Mouse (Mus musculus) limb, embryonic 14.5 days (tissue): ENCODE results near the gene Tusc2. TPM values are rescaled to one million over a fixed set of nuclear protein-coding genes. Genes with fewer than 3 reads are reported as not detected.

ENCODE experiments used
- ATAC-seq: fragments of 200-750 bp; cut with Nextera tagmentation; 2 replicates; pipeline ENCODE4 v1.8.0; 2017; ENCODE audit warnings: low read depth, moderate number of reproducible peaks, moderate TSS enrichment; ENCODE audit not compliant: low FRiP score
- DNase-seq: peaks from one replicate; pipeline ENCODE4 v3.0.0-alpha.2; 2015; ENCODE audit warnings: low spot score
- H3K27ac ChIP-seq: fragments of 300-500 bp; sonication (generic); replicated peaks from 2 replicates; pipeline ENCODE4 v1.5.1; 2014; ENCODE audit warnings: low read depth, mild to moderate bottlenecking, low read length, moderate library complexity, mixed read lengths
- H3K27me3 ChIP-seq: fragments of 300-500 bp; sonication (generic); 2 replicates; pipeline ENCODE4 v1.6.1; 2014; ENCODE audit warnings: low read length, mixed read lengths; ENCODE audit not compliant: control insufficient read depth, insufficient read depth
- H3K36me3 ChIP-seq: fragments of 300-500 bp; sonication (generic); 2 replicates; pipeline ENCODE4 v1.6.1; 2014; ENCODE audit warnings: mild to moderate bottlenecking, low read length, moderate library complexity, mixed read lengths; ENCODE audit not compliant: control insufficient read depth, insufficient read depth
- H3K4me1 ChIP-seq: fragments of 300-500 bp; sonication (generic); 2 replicates; pipeline ENCODE4 v1.6.1; 2014; ENCODE audit warnings: antibody characterized with exemption, low read length, mixed read lengths; ENCODE audit not compliant: control insufficient read depth, insufficient read depth
- H3K4me2 ChIP-seq: fragments of 300-500 bp; sonication (generic); replicated peaks from 2 replicates; pipeline ENCODE4 v1.6.1; 2014; ENCODE audit warnings: low read depth, mild to moderate bottlenecking, low read length, moderate library complexity; ENCODE audit not compliant: severe bottlenecking
- H3K4me3 ChIP-seq: fragments of 300-500 bp; sonication (generic); replicated peaks from 2 replicates; pipeline ENCODE4 v1.5.1; 2014; ENCODE audit warnings: low read length
- H3K9ac ChIP-seq: fragments of 300-500 bp; sonication (generic); 2 replicates; pipeline ENCODE4 v1.6.1; 2014; ENCODE audit warnings: mild to moderate bottlenecking, low read depth, low read length, moderate library complexity; ENCODE audit not compliant: severe bottlenecking
- H3K9me3 ChIP-seq: fragments of 300-500 bp; sonication (generic); 2 replicates; pipeline ENCODE4 v1.6.1; 2016; ENCODE audit warnings: low read length; ENCODE audit not compliant: control insufficient read depth
- POLR2A ChIP-seq: fragments of 200-500 bp; IDR thresholded peaks from 2 replicates; pipeline ENCODE4 v1.8.0; 2012; ENCODE audit warnings: inconsistent platforms, mild to moderate bottlenecking, moderate library complexity, borderline replicate concordance; ENCODE audit not compliant: insufficient read depth, insufficient read length; ENCODE audit errors: extremely low read depth
- WGBS: fragments of 180-500 bp; shearing (Covaris S2); extraction: QIAGEN DNeasy Blood & Tissue Kit; methylation state at CpG from one replicate; pipeline ENCODE4 v1.1.7; 2014; 5-methylcytosine and 5-hydroxymethylcytosine counted together
- polyA plus RNA-seq, 2 experiments: library from polyadenylated mRNA; depleted of rRNA in 1 of 2; stranded (reverse) in 1 of 2; unstranded in 1 of 2; fragments of >200 nt; fragmentation: Nextera tagmentation in 1 of 2; extraction: Ambion mirVana in 1 of 2; gene quantifications; 2 replicates each; pipeline versions ENCODE4 v1.2.1 to v1.2.3; 2012 to 2014

Tusc2 gene
- polyA plus RNA-seq, 2 experiments = 35.8 to 43.0 TPM

- Histone ChIP-seq H3K9ac (no peak overlapping the region), H3K27ac (no peak overlapping the region)
- WGBS = 93% methylated on average over 4 of the region's 4 CpGs
Measured at GRCm38 (mm10) chr9:107615035-107615434, 52.0 kb downstream of the Tusc2 start.

More at GRCm38 (mm10) chr9:107615035-107615434, 52.0 kb downstream of the Tusc2 start:
- Histone ChIP-seq H3K4me1 (peaks cover 24% of the 10 kb centered on the region), H3K36me3 (peaks cover 66% of the 10 kb centered on the region), H3K4me3 (no peak overlapping the region), H3K4me2 (no peak overlapping the region), H3K9me3 (no peaks in the 10 kb centered on the region), H3K27me3 (no peaks in the 10 kb centered on the region)
- no peak for TF ChIP-seq POLR2A
- DNase-seq (no peak), ATAC-seq (no peak)

Other genes with a start within 250 kb of the Tusc2 start
- gene Hemk1, start 224.9 kb upstream of the Tusc2 start, polyA plus RNA-seq (2012; rRNA removed) = 24.9 and 32.9 TPM in 2 replicates
- gene Hemk1, start 224.9 kb upstream of the Tusc2 start, polyA plus RNA-seq (2014; fragmentation: Nextera tagmentation; extraction: Ambion mirVana) = 12.2 and 12.8 TPM in 2 replicates
- gene 6430571L13Rik, start 222.7 kb upstream of the Tusc2 start, polyA plus RNA-seq (2012; rRNA removed) = 1.0 and 1.1 TPM in 2 replicates
- gene 6430571L13Rik, start 222.7 kb upstream of the Tusc2 start, polyA plus RNA-seq (2014; fragmentation: Nextera tagmentation; extraction: Ambion mirVana) = 0.39 and 0.56 TPM in 2 replicates
- gene Cacna2d2, start 163.6 kb upstream of the Tusc2 start, polyA plus RNA-seq (2012; rRNA removed) = 9.3 and 13.6 TPM in 2 replicates
- 0.29 and 0.57 TPM in 2 replicates for gene Cacna2d2, start 163.6 kb upstream of the Tusc2 start, polyA plus RNA-seq (2014; fragmentation: Nextera tagmentation; extraction: Ambion mirVana)
- 34.9 and 41.3 TPM in 2 replicates for gene Tmem115, start 29.3 kb upstream of the Tusc2 start, polyA plus RNA-seq (2012; rRNA removed)
- 54.1 and 58.8 TPM in 2 replicates for gene Tmem115, start 29.3 kb upstream of the Tusc2 start, polyA plus RNA-seq (2014; fragmentation: Nextera tagmentation; extraction: Ambion mirVana)
- gene Cyb561d2, start 21.1 kb upstream of the Tusc2 start, polyA plus RNA-seq (2012; rRNA removed) = 19.8 and 27.2 TPM in 2 replicates
- 21.4 and 25.9 TPM in 2 replicates for gene Cyb561d2, start 21.1 kb upstream of the Tusc2 start, polyA plus RNA-seq (2014; fragmentation: Nextera tagmentation; extraction: Ambion mirVana)
- gene Nprl2, start 21.0 kb upstream of the Tusc2 start, polyA plus RNA-seq (2012; rRNA removed) = 52.7 and 59.2 TPM in 2 replicates
- 37.6 and 38.6 TPM in 2 replicates for gene Nprl2, start 21.0 kb upstream of the Tusc2 start, polyA plus RNA-seq (2014; fragmentation: Nextera tagmentation; extraction: Ambion mirVana)
- 0.76 and 1.4 TPM in 2 replicates for gene Zmynd10, start 16.0 kb upstream of the Tusc2 start, polyA plus RNA-seq (2012; rRNA removed)
- 1.2 TPM in 1 of 2 replicates, not detected in the other for gene Zmynd10, start 16.0 kb upstream of the Tusc2 start, polyA plus RNA-seq (2014; fragmentation: Nextera tagmentation; extraction: Ambion mirVana)
- 74.7 and 78.4 TPM in 2 replicates for gene Rassf1, start 11.7 kb upstream of the Tusc2 start, polyA plus RNA-seq (2012; rRNA removed)
- gene Rassf1, start 11.7 kb upstream of the Tusc2 start, polyA plus RNA-seq (2014; fragmentation: Nextera tagmentation; extraction: Ambion mirVana) = 67.6 and 73.2 TPM in 2 replicates
- 68.0 and 88.8 TPM in 2 replicates for gene Hyal2, start 4.7 kb downstream of the Tusc2 start, polyA plus RNA-seq (2012; rRNA removed)
- 123 and 130 TPM in 2 replicates for gene Hyal2, start 4.7 kb downstream of the Tusc2 start, polyA plus RNA-seq (2014; fragmentation: Nextera tagmentation; extraction: Ambion mirVana)
- 11.1 TPM in 2 replicates for gene Hyal1, start 13.7 kb downstream of the Tusc2 start, polyA plus RNA-seq (2012; rRNA removed)
- gene Hyal1, start 13.7 kb downstream of the Tusc2 start, polyA plus RNA-seq (2014; fragmentation: Nextera tagmentation; extraction: Ambion mirVana) = 6.9 and 8.5 TPM in 2 replicates
- gene Naa80, start 15.6 kb downstream of the Tusc2 start, polyA plus RNA-seq (2012; rRNA removed) = 38.7 and 57.8 TPM in 2 replicates
- gene Naa80, start 15.6 kb downstream of the Tusc2 start, polyA plus RNA-seq (2014; fragmentation: Nextera tagmentation; extraction: Ambion mirVana) = 17.2 and 18.8 TPM in 2 replicates
- gene Hyal3, start 17.6 kb downstream of the Tusc2 start, polyA plus RNA-seq (2012; rRNA removed) = 1.4 and 1.9 TPM in 2 replicates
- gene Hyal3, start 17.6 kb downstream of the Tusc2 start, polyA plus RNA-seq (2014; fragmentation: Nextera tagmentation; extraction: Ambion mirVana) = 1.2 and 1.5 TPM in 2 replicates
- 57.3 and 62.6 TPM in 2 replicates for gene Ifrd2, start 24.4 kb downstream of the Tusc2 start, polyA plus RNA-seq (2012; rRNA removed)
- 55.0 and 56.3 TPM in 2 replicates for gene Ifrd2, start 24.4 kb downstream of the Tusc2 start, polyA plus RNA-seq (2014; fragmentation: Nextera tagmentation; extraction: Ambion mirVana)
- gene Sema3b, start 46.0 kb downstream of the Tusc2 start, polyA plus RNA-seq (2012; rRNA removed) = 23.2 and 23.7 TPM in 2 replicates
- 7.7 and 11.2 TPM in 2 replicates for gene Sema3b, start 46.0 kb downstream of the Tusc2 start, polyA plus RNA-seq (2014; fragmentation: Nextera tagmentation; extraction: Ambion mirVana)
- 496 and 627 TPM in 2 replicates for gene Gnai2, start 72.1 kb downstream of the Tusc2 start, polyA plus RNA-seq (2012; rRNA removed)
- 392 and 411 TPM in 2 replicates for gene Gnai2, start 72.1 kb downstream of the Tusc2 start, polyA plus RNA-seq (2014; fragmentation: Nextera tagmentation; extraction: Ambion mirVana)
- gene Slc38a3, start 106.3 kb downstream of the Tusc2 start, polyA plus RNA-seq (2012; rRNA removed) = 22.4 and 31.8 TPM in 2 replicates
- gene Slc38a3, start 106.3 kb downstream of the Tusc2 start, polyA plus RNA-seq (2014; fragmentation: Nextera tagmentation; extraction: Ambion mirVana) = 3.7 and 6.0 TPM in 2 replicates
- gene Gnat1, start 116.5 kb downstream of the Tusc2 start, polyA plus RNA-seq (2012; rRNA removed) = 0.28 and 0.44 TPM in 2 replicates
- 0.55 and 0.57 TPM in 2 replicates for gene Gnat1, start 116.5 kb downstream of the Tusc2 start, polyA plus RNA-seq (2014; fragmentation: Nextera tagmentation; extraction: Ambion mirVana)
- 228 and 332 TPM in 2 replicates for gene Sema3f, start 147.2 kb downstream of the Tusc2 start, polyA plus RNA-seq (2012; rRNA removed)
- 48.8 and 55.6 TPM in 2 replicates for gene Sema3f, start 147.2 kb downstream of the Tusc2 start, polyA plus RNA-seq (2014; fragmentation: Nextera tagmentation; extraction: Ambion mirVana)
- 185 and 196 TPM in 2 replicates for gene Rbm5, start 207.7 kb downstream of the Tusc2 start, polyA plus RNA-seq (2012; rRNA removed)
- 163 and 181 TPM in 2 replicates for gene Rbm5, start 207.7 kb downstream of the Tusc2 start, polyA plus RNA-seq (2014; fragmentation: Nextera tagmentation; extraction: Ambion mirVana)